Mouse (Mus musculus) liver, postnatal 0 days (tissue): ENCODE measurements at regions not wholly inside any gene's neighbourhood (a gene's known extent, or its start where the extent isn't known, plus 50 kb on each side); places are given as distances from the start of the nearest gene placed in this dataset.

Experiments
- CTCF ChIP-seq: sonication (generic); IDR thresholded peaks from 2 replicates; pipeline ENCODE4 v1.5.1; 2016; ENCODE audit warnings: antibody characterized with exemption, low read depth
- EP300 ChIP-seq: IDR thresholded peaks from 2 replicates; pipeline ENCODE4 v1.6.1; 2016; ENCODE audit warnings: antibody characterized with exemption, low read depth, mild to moderate bottlenecking

- TF ChIP-seq EP300: no peak
- no peak for TF ChIP-seq CTCF
Observed at GRCm38 (mm10) chr4:54184213-54184612, 358.4 kb downstream of the Tmem38b start.
